Mouse (Mus musculus) myocyte (in vitro differentiated cells): ENCODE measurements at regions not wholly inside any gene's neighbourhood (a gene's known extent, or its start where the extent isn't known, plus 50 kb on each side); places are given as distances from the start of the nearest gene placed in this dataset.

ENCODE experiments used
- POLR2A ChIP-seq: IDR thresholded peaks from one replicate; pipeline ENCODE4 v1.6.1; 2011; ENCODE audit warnings: low read depth, mild to moderate bottlenecking, control low read depth, moderate library complexity; ENCODE audit not compliant: insufficient read length
- POLR2AphosphoS2 ChIP-seq: IDR thresholded peaks from one replicate; pipeline ENCODE4 v1.6.1; 2011; ENCODE audit warnings: low read depth, control low read depth; ENCODE audit not compliant: insufficient read length

DNA sequence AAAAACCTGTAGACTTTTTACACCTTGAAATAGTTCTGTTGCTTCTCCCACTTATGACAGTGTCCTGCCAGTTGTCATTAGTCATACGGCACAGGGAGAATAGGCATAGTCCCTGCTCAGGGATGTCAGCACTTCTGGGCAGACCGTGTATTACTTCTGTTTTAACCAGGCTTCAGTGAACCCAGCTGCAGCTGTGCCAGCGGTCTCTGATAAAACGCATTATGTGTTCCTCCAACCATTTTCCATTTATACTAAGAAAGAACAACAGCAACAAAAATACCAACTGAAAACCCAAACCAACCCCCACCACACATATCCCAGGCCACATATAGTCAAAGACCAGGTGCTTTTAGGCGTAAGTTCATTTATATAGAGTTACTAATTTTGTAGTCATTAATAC lies 83.1 kb upstream of the Prdm1 start:
- TF ChIP-seq POLR2AphosphoS2 (no peak), POLR2A (no peak)
